Mouse (Mus musculus) frontal cortex, postnatal 25 days (tissue): ENCODE data around the gene Esyt1.
A peak's percentile ranks its signal among the peaks of the same experiment; 100 is the strongest.
"Not testable (repeated sequence)": the region's sequence is repeated elsewhere in the genome, so short reads cannot be mapped to it uniquely, and the experiment has no call there.

Source experiments
- DNase-seq, 2 experiments: peaks; one replicate each; pipeline ENCODE4 v3.0.0; 2022; ENCODE audit warnings: low spot score in 2 of 2

The Esyt1 gene

DNA sequence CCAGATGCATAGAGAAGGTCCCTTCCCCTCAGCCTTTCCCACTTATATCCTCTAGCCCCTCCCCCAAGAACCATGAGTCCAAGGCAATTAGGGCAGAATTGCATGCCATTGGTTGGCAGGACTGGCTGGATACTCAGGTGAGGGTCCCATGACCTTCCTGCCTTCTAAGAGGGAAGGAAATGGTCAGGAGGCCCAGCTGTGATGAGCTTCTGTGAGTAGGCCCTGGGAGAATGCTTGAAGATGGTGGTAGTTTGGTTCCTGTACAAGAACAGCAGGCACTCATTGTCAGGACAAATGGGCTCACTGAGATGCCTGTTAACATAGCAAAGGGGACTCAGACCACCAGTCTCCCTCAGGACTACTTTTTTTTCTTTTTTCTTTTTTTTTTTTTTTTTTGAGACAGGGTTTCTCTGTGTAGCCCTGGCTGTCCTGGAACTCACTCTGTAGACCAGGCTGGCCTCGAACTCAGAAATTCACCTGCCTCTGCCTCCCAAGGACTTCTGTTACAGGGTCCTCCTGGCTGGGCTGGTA, 12.7 kb upstream of the Esyt1 start:
- DNase-seq: no peak

DNA sequence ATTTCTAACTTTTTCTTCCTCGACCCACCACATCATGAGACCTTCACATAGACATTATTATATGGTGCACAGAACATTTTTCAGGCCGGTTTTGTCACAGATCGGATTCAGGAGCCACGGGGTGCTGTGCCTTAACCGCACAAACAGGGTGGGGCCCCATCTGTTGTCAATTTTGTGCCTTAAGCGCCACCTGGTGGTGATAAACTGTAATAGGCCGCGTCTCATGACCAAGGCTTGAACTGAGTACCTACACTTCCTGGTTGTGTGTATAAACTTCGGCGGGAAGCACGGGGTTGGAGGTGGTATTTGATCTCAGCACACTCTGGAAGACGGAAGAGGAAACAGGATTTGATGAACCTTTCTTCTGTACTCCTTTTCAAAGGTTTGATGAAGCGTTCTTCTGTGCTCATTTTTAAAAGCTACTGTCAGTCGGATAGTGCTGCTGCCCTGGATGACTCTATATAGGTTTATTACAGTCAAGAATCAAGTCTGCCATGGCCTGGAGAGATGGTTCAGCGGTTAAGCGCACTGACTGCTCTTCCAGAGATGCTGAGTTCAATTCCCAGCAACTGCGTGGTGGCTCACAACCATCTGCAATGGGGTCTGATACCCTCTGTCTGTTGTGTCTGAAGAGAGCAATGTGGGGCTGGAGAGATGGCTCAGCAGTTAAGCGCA, 10.7 kb upstream of the Esyt1 start:
- DNase-seq: peak; percentile 87

DNA sequence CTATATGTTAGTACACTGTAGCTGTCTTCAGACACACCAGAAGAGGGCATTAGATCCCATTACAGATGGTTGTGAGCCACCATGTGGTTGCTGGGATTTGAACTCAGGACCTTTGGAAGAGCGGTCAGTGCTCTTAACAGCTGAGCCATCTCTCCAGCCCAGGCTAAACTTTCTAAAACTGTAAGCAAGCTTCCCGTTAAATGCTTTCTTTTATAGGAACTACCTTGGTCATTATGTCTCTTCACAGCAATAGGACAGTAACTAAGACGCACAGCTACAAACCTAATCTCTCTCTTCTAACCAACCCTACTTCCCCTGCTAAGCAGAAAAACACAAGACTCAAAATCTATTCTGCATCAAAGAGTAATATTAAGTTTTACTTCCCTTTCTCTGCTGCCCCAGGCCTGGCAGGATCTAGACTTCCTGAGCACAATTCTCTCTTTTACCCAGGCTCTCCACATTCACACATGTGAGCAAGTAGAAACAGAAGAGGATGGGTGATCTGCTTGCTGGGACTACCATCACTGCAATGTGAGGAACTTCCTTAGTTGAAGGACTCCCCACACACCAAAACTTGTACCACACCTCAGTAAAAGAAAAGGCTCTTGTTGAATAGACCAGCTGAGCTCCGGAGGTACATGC, 10.1 kb upstream of the Esyt1 start:
- no peak for DNase-seq

DNA sequence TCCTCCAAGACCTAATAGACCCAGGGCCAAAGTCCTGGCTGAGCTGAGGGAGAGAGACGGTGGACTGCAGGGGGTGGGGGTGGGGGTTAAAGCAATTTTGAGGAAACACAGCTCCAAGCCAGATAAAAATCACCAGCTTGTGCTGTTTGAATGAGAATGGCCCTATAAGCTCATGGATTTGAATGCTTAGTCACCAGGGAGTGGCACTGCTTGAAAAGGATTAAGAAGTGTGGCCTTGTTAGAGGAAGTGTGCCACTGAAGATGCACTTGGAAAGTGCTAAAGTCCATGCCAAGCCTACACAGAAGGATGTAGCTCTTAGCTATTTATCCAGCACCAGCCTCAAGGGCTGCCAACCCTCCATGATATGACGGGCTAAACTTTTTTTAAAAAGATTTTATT, 9.5 kb upstream of the Esyt1 start:
- no peak for DNase-seq

DNA sequence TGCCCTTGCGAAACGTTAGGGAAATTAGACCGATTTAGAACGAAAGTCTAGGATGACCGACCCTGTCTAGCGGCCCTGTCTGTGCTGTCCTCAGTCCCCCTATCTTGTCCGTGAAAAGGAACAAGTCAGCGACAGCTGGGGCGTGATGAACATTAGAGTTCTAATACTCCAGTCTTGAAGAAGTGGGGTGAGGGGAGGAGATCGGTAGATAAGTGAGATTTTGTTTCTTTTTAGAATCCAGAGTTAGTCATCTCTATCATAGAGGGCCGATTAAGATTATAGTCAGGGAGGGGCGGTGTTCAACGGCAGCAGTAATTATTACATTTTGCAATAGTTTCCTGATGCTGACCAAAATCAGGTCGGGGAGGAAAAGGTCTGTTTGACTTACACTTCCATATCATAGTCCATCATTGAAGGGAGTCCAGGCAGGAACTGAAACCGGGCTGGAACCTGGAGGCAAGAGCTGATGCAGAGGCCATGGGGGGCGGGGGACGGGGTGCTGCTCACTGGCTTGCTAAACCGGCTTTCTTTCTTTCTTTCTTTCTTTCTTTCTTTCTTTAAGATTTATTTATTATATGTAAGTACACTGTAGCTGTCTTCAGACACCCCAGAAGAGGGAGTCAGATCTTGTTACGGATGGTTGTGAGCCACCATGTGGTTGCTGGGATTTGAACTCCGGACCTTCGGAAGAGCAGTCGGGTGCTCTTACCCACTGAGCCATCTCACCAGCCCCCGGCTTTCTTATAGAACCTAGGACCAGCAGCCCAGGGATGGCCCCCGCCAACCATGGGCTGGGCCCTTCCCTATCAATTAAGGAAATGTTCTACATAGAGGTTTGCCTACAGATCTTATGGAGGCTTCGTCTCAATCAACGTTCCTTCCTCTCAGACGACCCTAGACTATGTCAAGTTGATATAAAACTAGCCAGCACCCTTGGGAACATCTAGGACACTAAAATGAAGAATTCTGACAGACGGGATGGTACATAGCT, 990 bp upstream of the Esyt1 start:
- no peak for DNase-seq

DNA sequence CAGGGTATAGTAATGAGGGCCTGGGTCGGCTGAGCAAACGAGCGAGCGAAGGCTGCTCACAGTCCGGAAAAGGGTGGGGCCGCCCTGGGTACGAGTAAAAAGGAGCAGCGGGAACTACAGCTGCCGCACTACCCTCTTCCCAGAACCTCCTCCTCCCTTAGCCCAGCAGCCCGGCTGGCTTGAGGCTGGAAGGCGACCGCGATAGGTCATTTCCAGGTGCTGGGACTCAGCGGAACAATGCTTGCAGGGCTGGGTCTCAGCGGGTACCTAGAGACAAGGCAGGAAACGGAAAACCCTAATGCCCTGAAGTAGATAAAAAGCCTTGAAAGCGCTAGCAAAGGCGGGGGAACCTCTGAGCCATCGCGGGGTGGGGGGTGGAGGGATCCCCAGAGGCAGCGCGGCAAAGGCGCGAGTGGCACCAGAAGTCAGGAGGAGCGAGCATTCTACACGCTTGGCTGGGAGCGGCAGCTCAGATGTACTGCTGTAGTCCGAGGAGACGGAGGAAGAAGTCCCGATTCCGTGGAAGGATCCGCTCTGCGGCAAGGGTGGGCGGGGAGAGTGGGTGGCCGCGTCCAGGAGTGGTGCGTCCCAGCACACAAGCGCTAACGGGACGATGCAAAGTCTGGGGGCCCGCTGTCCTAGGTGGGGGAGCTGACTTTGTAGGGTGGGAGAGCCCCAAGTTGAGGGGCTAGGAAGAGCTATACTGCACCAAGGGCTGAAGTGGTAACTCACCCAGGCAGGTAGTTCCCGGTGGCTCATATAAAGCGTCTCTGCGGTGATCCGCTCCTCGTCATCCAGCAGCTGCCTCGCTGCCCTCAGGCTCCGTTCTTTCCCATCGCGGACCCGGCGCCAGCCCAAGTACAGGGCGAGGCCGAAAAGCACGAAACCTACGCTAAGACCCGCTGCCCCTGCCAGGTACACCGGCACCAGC, 674 bp downstream of the Esyt1 start:
- DNase-seq: no peak

DNA sequence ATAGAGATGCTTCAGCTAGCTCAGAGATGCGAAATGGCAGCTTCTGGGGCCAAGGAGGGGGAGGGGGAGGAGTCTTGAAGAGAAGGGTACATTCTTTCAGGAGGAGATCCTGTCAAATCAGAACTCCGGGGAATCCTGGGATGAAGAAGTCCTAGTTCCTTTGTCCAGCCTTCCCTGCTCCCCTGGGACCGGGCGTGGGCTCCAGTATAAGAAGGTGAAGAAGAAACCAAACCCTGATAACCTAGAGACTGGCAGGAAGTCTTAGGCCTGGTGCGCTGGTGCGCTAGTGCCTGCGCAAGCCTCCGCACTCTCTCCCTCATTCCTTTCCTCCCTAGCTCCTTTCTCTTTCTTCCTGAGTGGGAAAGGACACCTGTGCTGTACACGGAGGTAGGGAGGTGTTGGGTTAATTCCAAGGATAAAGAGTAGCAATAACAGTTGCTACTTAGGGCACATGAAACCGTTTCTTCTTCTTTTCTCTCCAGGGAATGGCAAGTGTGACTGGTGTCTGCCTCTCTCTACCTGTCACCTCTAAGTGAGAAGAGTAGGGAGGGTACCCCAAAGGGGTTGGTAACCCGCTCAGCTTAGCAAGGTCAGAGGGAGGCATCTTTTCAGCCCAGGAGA, 1.4 kb downstream of the Esyt1 start:
- DNase-seq: no peak

DNA sequence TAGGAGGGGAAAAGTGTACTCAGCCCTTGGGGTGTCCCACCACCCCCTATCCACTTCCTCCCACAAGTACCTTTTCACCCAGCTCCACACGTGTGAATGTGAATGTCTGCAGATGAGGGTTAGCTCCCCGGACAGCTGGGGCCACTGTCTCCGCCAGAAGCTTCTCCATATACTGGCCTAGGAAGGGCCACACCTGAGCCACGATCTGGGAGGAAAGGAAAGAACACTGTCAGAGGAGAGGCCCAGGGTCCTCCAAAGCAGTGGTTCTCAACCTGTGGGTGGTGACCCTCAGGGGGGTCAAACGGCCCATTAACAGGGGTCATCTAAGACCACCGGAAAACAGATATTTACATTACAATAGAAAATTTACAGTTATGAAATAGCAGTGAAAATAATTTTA, 3.3 kb downstream of the Esyt1 start:
- no peak for DNase-seq

DNA sequence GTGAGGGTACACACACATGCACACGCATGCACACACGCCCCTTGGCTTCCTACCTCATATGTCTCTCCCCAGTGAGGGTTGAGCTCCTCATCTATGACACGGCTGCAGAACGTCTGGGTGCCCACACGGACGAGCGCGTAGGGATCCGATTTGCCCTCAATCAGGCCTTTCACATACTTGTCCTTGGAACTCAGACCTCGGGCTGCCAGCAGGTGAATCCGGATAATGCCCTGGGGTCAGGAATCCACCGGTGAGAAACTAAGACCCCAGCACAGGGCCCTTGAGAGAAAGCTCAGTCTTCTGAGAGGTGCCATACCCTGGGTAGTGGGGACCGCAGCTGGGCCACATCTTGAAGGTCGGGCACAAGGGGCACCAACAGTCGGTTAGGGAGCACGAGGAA, 5.1 kb downstream of the Esyt1 start:
- no peak for DNase-seq

DNA sequence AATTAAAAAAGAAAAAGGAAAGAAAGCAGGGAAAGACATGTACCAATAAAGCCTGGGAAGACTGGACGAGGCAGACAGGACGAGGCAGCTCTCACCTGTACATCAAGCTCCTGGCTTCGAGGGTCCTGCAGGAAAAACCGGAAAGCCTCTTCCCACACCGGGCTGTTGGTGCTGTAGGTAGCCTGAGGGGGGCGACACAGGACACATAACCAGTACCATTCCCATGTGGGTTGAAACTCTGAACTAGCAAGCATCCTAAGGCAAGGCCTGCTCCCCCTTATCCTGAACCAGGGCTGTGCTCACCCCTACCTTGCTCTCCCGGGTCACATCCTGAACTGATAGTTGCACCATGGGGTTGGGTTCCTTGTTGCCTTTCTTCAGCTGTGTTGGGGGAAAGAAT, 6.8 kb downstream of the Esyt1 start:
- DNase-seq: peak in 1 of 2 experiments; percentile 17

DNA sequence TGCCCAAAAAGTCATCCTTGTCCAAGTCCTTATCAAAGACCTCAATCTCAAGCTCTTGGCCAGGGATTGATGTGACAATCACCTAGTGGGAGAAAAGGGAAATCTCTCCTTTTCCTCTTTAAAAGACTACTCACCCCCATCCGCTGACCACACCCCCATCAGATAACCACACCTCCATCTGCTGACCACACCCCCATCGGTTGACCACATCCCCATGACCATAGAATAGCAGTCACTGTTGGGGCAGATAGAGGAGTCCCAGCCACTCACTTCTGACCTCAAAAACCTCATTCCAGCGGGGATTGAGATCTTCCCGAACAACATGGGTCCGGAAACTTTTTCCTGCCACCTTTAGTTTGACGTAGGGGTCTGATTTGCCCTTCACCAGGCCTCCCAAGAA, 9.0 kb downstream of the Esyt1 start:
- no peak for DNase-seq

DNA sequence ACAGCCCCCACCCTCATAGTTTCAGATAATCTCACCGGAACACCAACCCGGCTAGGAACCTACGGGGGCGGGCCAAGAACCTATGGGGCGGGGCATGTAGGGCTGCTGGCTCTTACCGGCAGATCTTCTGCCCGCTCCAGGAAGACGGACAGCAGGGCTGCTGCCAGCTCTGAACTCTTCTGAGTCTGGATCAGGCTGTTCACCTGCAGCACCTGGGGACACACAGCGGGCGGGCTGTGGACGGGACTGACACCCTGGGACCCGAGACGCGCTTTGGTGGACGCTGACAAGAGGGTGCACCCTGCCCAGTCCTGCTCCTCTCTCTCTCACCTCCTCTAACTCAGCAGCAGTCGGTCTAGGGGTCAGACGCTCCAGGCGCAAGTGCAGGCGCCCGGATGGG, 9.6 kb downstream of the Esyt1 start:
- DNase-seq: no peak

DNA sequence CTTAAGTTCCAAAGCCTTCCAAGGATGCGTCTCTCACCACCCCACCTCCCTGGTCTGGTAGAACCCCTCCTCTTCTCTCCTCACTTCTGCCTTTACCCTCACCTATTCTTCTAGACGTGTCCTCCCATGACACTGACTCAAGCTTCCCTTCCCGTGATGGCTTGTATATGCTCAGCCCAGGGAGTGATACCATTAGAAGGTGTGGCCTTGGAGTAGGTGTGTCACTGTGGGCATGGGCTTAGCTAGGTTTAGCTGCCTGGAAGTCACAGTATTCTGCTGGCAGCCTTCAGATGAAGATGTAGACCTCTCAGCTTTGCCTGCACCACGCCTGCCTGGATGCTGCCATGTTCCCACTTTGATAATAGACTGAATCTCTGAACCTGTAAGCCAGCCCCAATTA, 10.6 kb downstream of the Esyt1 start:
- DNase-seq: no peak

DNA sequence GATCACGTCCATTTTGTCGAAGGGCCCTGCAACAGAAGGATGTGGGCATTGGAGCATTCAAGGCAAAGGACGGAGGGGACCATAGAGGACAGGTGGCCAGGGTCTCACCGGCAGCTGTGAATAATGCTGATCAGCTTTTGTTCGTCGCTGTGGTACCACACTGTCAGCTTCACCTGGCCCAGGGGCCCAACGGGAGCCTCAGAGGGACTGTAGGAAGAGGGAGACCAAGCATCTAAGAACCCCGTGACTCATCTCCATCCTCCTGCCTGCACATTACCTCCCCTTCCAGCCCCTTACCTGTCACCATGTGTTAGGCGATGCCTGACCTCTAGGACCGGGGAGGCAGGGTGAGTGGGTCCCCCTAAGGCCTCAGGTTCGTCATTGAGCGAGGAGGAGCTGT, 13.9 kb downstream of the Esyt1 start:
- no peak for DNase-seq

DNA sequence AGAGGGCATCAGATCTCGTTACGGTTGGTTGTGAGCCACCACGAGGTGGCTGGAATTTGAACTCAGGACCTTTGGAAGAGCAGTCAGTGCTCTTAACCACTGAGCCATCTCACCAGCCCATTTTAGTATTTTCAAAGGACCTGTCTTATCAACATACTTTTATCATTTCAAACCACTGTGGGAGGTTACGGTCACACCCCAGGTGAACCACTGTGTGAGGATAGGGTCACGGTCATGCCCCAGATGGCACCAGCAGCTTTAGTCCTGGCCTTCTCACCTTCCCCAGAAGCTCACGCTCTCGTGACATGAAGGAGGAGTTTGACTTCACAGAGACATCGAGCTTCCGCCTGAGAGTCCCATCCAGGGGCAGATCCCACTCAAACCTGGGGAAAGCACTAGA, 14.5 kb downstream of the Esyt1 start:
- no peak for DNase-seq

DNA sequence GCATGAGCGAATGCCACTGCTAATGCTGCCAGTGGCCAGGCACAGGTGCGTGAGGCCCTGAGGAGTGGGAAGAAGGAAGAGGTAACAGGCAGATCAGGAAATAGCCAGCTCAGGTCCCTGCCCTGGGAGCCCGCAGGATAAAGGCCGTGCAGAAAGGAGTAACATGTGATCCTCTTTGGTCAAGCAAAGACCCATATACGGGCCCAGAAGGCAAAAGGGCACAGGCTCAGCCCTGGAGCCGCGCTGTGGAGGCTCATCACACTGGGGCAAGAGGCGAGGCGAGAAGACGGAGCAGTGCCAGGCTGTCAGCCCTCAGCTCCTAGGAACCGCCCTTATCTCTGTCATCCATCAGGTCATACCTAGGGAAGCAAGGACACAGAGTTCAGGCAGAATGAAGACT, 15.4 kb downstream of the Esyt1 start:
- DNase-seq: no peak

DNA sequence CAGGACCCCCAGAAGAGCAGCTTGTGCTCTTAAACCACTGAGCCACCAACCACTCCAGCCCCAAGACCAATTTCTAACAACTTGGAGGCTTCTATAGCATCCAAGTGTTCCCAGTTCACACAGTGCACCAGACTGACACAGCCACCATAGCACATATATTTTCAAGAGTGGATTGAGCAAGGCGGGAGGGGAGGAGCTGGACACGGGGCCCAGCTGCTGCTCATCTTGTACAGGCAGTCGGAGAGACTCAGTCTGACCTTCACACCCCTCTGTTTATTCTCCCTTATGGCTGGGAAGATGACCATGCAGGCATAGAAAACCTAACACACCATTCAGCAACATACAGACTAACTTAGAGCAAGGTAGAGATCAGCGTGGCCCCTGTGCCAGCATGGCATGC, 15.8 kb downstream of the Esyt1 start:
- DNase-seq: no peak

DNA sequence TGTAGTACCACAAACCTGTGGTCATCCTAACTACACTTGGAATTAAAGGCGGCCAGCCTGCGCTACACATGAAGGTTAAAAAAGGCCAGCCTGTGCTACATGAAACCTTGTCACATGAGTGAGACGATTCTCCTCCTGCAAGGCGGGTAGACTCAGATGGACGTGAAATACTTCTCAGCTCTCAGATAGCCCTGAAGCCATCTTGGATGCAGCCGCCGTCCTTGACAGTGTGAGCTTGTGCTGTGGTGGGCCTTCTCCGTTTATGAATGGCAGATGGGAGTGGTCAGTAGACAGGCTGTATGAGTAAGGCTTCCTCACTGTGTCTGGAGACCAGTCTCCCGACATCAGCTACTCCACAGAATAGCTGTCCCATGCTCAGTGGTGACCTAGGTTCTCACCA, 16.5 kb downstream of the Esyt1 start:
- no peak for DNase-seq

DNA sequence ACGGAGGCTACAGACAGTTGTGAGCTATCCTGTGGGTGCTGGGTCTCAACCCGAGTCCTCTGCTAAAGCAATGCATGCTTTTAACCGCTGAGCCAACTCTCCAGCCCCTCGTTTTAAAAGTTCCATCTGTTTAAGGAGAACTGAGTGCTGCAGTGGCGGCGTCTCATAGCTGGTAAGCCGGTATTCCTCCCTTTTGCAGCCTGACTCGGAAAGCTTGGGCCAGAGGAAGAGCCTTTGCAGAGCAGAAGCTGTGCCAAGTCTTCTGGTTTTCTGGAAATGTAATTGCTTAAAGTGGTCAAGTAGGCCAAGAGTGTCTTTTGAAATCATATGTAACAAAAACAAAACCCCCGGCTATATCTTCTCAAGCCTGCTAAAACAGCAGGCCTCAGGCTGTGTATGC, 17.4 kb downstream of the Esyt1 start:
- DNase-seq: no peak

DNA sequence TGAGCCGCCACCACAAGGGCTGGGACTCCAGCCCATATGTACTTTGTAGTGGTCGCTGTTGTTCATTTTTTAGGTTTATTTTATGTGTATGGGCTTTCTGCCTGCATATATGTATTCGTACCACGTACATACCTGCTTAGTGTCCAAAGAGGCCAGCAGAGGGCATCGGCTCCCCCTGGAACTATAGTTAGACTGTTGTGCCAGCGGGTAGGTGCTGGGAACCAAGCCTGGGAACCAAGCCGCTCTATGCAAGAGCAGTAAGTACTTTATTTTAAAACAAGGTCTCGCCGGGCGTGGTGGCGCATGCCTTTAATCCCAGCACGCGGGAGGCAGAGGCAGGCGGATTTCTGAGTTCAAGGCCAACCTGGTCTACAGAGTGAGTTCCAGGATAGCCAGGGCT, 19.7 kb downstream of the Esyt1 start:
- no peak for DNase-seq

DNA sequence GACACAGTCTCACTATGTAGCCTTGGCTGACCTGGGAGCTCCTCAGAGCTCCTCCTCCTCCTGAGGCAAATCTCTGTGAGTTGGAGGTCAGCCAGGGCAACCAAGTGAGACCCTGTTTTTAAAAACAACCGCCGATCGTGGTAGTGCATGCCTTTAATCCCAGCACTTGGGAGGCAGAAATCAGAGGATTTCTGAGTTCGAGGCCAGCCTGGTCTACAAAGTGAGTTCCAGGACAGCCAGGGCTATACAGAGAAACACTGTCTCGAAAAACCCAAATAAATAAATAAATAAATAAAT, 20.4 kb downstream of the Esyt1 start:
- not testable (repeated sequence) for DNase-seq
